Mouse (Mus musculus): ENCODE results near the gene Mesd. TPM values are rescaled to one million over a fixed set of nuclear protein-coding genes. Genes with fewer than 3 reads are reported as not detected.

The Mesd gene
- 1.9 and 2.4 TPM in 2 replicates for polyA plus RNA-seq (2012; rRNA removed)

GRCm38 (mm10) chr7:83884021-83884658 lies at the start of gene Mesd, which contains the start of gene Tlnrd1:
Mesd (plus strand) TSS chr7:83884466.
Tlnrd1 (minus strand) TSS chr7:83884305.

Other genes with a start within 250 kb of the Mesd start
- gene Il16, start 138.7 kb upstream of the Mesd start, polyA plus RNA-seq (2012; rRNA removed), result 0.94 and 1.1 TPM in 2 replicates
- gene Cfap161, start 89.6 kb upstream of the Mesd start, polyA plus RNA-seq (2012; rRNA removed), result not detected in 2 replicates
- 30.6 and 48.4 TPM in 2 replicates for gene Tlnrd1, start 161 bp upstream of the Mesd start, polyA plus RNA-seq (2012; rRNA removed)
- 0.20 and 0.28 TPM in 2 replicates for gene Cemip, start 202.0 kb downstream of the Mesd start, polyA plus RNA-seq (2012; rRNA removed)

All from stomach, adult 2 months (tissue).